Mouse (Mus musculus) spleen, adult 18-20 months (tissue): Measurements from ENCODE around the gene Gm28042.

Experiments
- DNase-seq, 2 experiments: peaks; one replicate each; pipeline ENCODE4 v3.0.0; 2022; ENCODE audit warnings: mixed read lengths in 2 of 2

The Gm28042 gene

DNA sequence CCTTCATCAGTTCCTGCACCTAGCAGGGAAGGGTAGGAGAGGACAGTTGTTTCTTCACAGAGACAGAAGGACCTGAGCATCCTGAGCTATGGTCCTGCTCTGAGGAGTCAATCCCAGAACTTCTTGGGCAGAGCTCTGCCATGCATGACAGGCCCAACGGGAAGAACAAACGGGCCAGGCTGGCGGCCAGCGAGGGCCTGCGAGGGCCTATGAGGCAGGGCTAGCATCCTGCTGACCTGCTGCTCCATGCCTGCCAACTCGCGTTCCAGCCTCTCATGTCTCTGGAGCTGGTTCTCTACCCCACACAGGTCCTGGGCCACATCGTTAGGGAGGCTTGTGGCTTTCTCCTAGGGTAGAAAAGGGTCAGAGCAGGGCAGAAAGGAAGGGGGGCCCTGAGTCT, 35.0 kb downstream of the Gm28042 start:
- DNase-seq, result no peak

DNA sequence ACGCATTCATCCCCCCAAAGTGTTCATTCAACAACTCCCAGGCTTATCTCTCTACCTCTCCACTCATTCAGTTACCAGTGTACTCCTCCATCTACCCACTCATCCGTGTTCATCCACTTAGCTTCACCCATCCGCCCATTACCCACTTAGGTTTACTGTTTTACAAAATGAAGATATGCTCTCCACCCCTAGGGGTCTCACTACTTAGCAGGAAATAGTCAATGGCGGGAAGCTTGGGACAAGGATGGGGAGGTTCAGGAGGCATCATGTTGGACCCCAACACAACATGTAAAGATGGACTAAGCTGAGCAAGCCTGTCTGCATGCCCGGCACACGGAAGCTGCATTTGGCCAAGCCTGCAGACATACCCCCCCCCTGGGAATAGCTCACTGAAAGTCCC, 37.3 kb downstream of the Gm28042 start:
- DNase-seq, result no peak

DNA sequence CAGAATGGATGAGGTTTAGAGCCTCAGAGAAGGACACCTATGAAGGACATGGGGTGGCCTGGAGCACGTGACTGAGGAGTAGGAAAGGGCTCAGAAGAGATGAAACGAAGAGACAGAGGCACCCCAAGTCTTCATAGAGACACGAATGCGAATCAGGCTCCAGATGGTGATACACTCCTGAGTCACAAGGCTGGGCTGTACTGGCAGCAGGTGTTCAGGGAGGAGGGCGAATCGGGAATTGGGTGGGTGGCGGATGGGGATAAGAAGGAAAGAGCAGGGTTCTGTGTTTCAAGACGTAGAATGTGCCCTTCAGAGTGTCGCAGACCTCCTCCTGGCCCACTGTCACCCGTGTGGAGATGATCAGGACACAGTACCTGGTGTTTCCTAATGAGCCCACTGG, 38.0 kb downstream of the Gm28042 start:
- no peak for DNase-seq

DNA sequence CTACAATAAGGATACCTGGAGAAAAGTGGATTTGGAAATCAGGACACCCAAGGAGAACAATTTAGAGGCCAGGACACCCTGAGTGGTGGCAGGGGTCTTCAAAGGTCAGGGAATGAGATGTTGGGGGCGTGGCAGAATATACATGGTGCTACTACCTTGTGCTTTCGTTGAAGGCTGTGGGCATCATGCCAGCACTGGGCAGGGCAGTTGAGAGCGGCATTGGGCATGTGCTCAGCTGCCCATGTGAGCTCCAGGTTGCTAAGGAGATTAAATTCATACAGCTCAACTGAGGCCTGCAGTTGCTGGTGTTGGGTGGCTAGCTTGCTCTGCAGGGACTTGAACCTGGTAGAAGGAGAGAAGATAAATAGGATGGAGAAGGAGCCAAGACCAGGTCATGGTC, 38.9 kb downstream of the Gm28042 start:
- no peak for DNase-seq

DNA sequence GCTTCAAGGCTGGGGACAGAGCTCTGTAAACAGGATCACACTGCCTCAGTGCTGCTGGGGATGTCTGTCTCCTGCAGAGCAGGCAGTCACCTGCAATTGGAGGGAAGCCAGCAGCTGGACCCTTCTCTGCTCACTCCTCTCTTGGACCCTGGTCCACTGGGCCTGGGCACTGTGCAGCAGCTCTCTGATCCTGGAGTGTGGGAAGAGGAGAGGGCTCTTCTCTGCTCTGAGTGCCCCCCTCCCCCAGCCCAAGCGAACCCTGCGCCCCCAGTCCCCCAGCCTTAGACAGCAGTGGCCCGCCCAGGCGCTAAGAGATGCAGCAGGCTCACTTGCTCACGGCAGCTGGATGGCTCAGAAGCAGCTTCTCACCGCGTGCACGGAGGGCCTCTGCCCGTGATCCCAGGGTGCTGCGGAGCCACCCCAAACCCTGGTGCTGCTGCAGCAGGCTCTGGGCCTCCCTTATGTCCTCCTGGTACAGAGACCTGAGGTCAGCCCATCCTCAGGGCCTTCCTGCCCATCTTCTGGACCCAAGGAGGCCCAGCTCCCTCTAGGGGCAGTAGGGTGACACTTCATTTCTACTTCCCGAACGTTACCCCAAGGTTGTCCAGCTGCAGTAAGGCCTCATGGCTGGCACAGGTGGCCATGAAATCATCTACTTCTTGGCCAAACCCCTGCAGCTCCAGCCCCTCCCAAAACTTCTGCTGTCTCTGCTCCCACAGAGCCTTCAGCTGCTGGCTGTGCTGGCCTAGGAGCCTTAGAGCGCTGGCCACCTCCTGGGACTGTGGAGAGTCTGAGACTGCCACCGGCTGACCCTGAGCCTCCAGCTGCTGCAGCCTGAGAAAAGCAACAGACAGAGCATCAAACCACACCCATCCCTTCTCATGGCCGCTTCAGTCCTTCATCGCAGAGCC, 41.5 kb downstream of the Gm28042 start:
- DNase-seq, result peak in 1 of 2 experiments; percentile 9

DNA sequence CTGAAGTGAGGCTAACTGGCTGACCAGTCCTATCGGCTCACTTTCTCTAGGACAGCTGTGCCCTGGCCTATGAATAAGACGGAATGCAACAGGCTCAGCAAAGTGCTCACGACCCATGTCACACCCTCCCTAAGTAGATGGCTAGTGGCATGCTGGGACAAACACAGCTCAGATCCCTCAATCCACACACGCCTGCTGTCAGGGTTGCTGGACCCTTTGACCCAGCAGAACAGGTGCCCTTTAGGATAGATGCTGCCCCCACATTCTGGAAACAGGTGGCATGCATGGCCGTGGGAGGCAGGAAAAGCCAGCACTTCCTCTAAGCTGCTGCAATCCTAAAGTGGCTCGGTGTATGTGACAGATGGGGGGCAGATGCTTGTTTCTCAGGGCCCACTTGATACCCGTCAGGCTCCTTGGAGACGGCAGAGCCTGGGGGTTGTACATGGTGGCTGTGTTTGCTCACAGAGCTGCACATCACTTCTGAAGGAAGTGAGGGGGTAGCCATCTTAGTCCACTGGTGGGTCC, 42.2 kb downstream of the Gm28042 start:
- DNase-seq, result no peak

DNA sequence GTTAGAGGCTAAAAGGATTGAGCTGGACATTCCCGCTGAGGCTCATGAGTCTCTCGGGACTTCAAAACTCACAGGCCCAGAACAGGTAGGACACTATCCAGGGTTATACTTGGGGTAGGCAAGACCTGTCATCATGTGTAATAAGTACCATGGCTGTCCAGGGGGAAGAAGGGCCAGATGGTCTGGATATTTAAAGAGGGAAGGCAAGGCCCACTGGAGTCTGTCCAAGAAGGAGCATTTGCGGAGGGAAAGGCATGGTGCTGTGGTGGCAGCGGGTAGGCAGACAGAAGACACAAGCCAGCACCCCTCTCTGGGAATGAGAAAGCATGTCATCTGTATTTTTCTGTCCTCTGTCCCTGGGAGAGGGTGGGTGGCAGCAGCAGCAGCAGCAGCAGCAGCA, 46.8 kb downstream of the Gm28042 start:
- no peak for DNase-seq

DNA sequence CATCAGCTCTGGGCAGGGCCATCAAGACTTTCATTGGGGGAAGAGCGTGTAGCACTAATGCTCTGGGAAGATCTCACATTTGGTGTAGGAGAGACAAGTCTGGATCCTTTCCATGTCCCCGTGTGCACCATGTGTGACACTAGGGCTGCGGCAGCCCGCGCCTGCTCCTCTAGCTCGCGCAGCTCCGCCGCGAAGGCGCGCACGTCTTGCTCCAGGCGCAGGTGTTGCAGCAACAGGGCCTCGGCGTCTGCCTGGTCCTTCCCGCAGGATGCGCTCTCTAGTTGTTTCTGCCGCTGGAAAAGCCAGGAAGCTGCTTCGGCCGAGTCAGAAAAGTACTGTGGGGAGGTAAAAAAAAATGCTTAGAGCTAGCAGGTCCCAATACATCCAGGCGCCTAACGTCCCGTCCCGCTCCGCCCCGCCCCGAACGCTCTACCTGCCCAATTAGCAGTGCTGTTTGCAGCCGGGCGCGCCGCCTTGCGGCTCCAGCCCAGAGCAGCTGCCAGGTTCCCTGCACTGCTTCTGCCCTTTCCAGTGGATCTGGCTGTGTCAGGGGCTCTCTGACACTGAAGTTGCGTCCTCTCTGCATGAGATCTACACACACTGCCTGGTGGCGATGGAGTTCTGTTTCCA, 48.9 kb downstream of the Gm28042 start:
- peak in 1 of 2 experiments; percentile 31 for DNase-seq

DNA sequence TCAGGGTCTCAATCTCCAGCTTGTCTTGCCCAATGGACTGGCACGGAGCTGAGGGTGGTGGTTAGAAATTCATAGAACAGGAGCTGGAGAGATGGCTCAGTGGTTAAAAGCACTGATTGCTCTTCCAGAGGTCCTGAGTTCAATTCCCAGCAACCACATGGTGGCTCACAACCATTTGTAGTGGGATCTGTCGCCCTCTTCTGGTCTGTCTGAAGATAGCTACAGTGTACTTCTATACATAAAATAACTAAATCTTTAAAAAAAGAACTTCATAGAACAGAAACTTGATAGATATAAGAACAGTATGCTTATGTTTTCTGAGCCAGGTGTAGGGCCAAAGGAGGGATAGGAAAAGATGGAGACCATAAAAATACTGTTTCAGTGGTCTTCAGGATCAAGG, 55.1 kb downstream of the Gm28042 start:
- no peak for DNase-seq

DNA sequence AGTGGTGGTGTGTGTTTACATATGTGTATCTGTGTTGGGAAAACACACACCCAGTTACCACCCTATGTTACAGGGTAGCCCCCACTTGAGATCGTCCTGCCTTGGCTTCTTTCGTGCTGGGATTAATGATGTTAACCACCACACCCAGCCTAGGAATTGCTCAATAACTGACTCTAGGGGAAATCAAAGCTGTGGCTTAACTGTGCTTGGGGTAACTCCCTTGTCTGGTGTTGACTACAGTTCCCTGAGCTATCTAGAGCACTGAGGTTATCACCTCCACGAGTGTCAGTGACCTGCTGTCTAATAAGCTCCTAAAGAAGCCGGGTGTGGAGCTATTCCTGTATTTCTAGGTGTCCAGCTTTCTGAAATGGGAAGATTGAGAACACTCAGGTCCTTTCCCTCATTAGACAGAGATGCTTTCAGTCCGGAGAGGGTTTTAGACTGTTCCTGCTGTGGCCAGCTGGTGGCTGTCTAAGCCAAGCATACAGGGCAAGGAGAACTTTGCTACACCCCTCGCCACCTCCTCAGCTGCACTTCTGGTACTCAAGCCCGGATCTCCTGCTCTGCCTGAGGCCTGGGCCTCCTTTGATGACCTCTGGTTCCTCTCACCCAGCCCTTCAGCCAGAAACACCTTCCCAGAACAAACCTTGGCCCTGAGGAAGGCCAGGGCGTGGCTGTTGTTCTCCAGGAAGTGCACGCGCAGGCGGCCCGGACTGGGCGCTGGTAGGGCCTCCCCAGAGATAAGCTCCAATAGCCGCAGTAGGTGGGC, 57.5 kb downstream of the Gm28042 start:
- DNase-seq, result peak in 1 of 2 experiments; percentile 36

DNA sequence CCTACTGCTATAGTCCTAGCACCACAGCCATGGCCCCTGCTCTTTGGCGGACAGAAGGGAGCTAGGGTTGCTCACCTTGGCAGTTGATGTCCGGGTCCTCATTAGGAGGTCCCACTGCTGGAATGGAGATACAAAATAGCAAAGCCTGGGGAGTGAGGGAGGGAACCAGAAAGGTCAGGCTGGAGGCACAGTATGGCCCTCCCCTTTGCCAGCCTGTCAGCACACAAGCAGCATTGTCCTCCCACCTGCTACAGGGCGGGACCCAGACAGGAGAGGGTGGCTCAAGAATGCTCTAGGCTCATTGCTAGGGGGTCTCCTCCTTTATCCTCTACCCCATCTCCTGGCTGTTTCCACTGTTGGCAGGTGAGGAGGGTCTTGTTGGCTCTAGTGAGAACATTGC, 58.7 kb downstream of the Gm28042 start:
- DNase-seq, result no peak

DNA sequence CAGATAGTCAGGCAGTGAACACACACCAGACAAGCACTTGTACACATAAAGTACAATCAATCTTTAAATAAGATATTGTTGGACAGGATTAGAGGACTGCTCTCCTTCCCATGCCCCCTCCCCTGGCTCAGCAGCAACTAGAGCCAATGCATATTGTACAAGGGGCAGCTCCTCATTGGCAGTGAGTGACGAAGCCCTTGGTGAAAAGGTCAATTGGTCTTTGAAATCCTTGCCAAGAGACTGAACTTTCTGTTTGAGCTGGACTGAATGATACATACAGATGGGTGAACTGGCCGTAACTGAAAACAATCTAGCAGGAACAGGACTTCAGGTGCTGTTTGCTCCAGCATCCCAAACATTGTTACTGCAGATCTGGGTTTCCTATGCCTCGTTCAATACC, 60.1 kb downstream of the Gm28042 start:
- no peak for DNase-seq

DNA sequence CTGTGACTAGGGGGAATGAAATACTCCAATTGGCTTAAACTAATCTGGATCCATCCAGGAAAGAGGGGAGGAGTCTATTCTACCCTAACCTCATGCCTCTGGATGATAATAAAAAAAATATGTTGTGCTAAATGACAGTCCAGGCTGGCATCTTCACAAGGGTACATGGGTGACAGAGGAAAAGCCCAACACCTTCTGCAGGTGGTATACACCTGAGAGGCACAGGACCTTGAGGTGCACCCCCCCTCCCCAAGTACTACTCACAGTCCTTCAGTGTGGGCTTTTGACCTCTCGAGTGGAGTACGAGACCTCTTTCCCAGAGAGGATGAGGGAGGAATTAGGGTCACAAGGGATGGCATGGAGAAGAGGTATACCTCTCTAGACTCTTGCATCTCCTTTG, 60.6 kb downstream of the Gm28042 start:
- no peak for DNase-seq

DNA sequence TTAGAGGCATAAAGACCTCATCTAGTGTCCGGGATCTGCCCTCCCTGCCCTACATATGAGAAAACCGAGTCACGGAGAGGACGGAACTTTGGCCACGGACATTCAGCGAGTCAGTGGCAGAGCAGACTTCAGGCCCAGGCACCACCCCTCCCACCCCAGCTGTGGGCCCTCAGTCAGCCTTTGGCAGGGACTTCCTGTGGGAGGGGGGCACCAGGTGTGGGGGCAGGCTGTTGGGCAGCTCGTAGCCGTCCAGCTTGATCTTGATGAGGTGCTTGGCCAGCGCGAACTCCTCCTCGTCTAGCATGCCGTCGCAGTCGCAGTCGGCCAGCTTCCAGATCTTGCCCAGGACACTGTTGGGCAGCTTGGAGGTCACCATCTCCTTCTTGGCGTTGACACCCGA, 63.7 kb downstream of the Gm28042 start:
- no peak for DNase-seq
